Mouse (Mus musculus) megakaryocyte-erythroid progenitor cell, adult 5-6 weeks (primary cell): ENCODE data around the gene Tra2b. TPM values are rescaled to one million over a fixed set of nuclear protein-coding genes. Genes with fewer than 3 reads are reported as not detected.
"Not testable (repeated sequence)": the region's sequence is repeated elsewhere in the genome, so short reads cannot be mapped to it uniquely, and the experiment has no call there.

ENCODE experiments used
- ATAC-seq: replicated peaks from 2 replicates; pipeline ENCODE4 v1.8.0; 2016; ENCODE audit warnings: mild to moderate bottlenecking, inconsistent platforms; ENCODE audit not compliant: severe bottlenecking, poor library complexity, low FRiP score, low TSS enrichment
- total RNA-seq, 2 experiments: library from RNA; stranded (forward) in 1 of 2; stranded (reverse) in 1 of 2; fragments of 200-1000, 215-1000 nt in 1 of 2; fragments of >200 nt in 1 of 2; fragmentation: Nextera tagmentation in 1 of 2; gene quantifications; 2 replicates each; pipeline ENCODE4 v1.2.3; 2014 to 2017

Tra2b gene
- total RNA-seq (2014; fragmentation: Nextera tagmentation) (286 and 294 TPM in 2 replicates), total RNA-seq (2017) (749 and 863 TPM in 2 replicates)

DNA sequence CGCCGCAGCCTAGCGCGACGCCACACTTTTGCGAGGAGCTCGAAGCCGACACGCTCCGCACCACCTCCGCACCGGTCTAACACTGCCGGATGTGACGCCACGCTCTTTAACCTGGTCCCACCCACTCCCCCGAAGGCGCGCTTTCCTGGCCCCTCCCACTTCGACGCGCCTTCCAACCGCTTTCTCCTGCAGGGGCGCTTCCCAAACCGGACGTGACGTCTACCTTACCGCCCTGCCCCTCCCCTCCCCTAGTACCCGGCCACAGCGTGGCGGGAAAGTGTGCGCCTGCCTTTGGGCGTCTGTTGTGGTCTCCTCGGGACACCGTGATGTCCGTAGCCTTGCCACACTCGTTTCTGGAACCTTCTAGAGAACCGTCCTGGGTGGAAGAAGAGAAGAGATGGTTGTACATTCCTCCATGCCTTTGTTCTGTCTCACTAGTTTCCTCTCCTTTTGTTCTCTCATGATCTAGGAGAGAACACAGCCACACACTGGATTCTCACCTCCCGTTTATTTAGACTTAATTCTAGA lies at the start of gene Tra2b:
Gene Tra2b, minus strand, starts transcription at position 157 of the 528 bp plus-strand sequence.
- peak; percentile 94 for ATAC-seq

- ATAC-seq, result no peak; the same call in 1 of the 2 replicates
These were observed 44.8 kb upstream of the Tra2b start for GRCm38 (mm10) chr16:22310649-22311048.

GRCm38 (mm10) chr16:22302606-22303005 lies 36.8 kb upstream of the Tra2b start:
- ATAC-seq, result peak; percentile 78

DNA sequence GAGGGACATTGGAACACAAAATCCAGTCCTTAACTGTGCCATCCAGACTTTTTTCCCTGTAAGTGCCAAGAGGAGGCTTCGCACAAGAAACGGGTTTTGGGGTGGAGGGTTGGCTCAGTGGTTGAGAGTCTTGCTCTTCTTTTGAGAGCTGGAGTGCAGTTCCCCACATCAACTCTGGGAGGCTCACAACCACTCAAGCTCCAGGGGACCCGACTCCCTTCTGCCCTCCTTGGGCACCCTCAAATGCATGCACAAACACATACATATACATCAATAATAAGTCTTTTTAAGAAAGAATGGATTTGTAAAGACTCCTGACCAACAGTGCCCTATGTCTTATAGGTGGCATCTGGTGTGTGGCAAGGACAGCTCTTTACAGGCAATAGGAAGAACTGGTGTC lies 35.6 kb upstream of the Tra2b start:
- ATAC-seq, result no peak

DNA sequence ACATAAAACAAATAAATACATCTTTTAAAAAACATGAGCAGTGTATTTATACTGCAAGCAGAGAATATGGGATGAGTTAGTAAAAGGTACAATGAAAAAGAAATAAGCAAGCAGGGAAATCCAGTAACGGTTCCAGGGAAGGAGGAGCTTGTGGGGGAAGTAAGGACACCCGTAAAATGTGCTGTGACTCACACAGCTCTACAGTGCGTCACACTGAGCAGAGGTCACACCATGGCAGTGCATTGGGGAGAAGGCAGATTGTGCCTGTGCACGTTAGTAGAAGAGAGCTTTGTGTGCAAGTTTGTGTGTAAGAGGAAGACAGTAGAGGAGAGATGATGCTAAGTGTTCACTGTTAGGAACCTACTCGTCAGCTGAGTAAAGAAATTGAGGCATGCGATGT lies 31.1 kb upstream of the Tra2b start:
- no peak for ATAC-seq

DNA sequence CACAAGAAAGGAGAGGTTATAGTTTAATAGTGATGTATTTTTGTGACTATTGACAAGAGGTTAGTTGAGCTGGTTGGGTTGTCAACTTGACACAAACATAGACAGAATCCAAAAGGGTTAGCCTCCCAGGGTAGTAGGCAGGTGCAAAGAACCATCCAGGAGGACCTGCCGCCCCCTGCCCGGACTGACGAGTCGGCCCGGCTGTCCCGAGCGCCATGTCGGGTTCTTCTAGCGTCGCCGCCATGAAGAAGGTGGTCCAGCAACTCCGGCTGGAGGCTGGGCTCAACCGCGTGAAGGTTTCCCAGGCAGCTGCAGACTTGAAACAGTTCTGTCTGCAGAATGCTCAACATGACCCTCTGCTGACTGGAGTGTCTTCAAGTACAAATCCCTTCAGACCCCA lies 29.0 kb upstream of the Tra2b start:
- ATAC-seq, result not testable (repeated sequence)

GRCm38 (mm10) chr16:22293600-22293999 lies 27.8 kb upstream of the Tra2b start:
- ATAC-seq, result peak; percentile 65; the same call in 1 of the 2 replicates

GRCm38 (mm10) chr16:22292394-22292793 lies 26.6 kb upstream of the Tra2b start:
- ATAC-seq, result no peak

DNA sequence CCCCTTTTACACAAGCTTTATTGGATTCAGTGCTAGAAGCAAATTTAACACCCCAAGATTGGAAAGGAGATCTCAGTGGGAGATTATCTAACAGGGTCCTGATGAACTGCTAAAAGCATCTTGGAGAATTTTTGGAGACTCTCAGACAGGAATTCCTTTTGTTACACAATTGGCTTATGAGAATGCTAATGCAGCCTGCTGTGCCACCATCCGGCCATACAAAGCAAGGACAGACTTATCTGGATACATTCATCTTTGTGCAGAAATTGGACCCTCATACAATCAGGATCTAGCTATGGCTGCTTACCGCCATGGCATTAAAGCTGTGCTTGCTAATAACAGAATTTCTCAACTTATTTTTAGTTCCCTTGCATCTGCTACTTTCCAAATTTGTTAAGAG lies 23.8 kb upstream of the Tra2b start:
- no peak for ATAC-seq

DNA sequence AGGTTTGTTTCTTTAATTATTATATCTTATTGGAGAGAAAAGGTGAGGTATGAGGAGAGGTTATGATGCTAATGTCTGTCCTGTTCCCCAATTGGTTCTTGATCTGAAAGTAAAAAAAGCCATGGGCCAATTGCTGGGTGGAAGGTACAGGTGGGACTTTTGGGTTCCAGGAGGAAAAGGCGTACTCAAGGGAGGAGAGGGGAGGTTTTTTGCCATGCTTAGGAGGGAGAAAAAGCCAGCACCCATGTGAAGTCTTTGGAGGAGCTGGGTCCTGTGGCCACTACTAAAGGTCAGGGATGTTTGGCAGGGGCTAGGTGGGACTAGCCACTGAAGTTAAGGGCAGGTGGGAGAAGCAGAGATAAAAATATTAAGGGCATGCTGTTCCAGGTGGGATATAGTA lies 21.2 kb upstream of the Tra2b start:
- no peak for ATAC-seq

- no peak for ATAC-seq
These were observed 10.7 kb upstream of the Tra2b start for GRCm38 (mm10) chr16:22276536-22276935.

DNA sequence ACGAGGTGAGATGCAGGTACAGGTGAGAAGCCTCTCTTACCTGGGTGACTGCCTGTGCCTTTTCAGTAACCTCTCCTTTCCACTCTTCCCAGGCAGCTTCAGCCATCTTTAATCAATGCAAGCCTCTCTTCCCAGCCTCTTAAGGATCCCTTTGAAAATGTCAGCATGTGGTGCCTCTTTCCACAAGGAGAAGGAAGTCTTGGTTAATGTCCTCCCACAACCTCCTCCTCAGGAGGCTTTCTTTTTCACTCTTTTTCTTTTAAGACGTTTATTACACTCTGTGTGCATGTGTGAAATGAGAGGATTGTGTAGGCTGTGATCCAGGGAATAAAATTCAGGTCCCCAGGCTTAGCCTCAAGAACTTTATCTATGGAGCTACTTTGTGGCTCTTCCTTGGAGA lies 9.3 kb upstream of the Tra2b start:
- no peak for ATAC-seq

DNA sequence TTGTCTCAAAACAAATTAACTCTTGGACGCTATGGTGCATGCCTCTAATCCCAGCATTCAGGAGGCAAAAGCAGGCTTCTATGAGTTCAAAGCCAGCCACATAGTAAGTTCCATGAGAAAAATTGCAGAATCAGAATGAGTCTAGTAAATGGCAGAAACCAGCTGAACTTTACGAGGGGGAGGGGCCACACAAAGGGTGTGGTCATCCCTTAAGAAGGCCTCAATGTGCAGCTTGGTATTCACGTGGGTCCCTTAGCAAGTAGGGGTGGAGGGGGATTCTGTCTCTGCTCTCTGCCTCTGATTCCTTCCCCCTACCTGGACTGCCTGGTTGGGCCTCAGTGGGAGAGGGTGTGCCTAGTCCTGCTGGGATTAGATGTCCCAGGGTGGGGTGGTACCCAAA lies 4.7 kb upstream of the Tra2b start:
- ATAC-seq, result no peak

- ATAC-seq, result no peak; the same call in 1 of the 2 replicates
These were observed 579 bp upstream of the Tra2b start for GRCm38 (mm10) chr16:22266384-22266783.

GRCm38 (mm10) chr16:22264962-22265848 lies 600 bp downstream of the Tra2b start:
- peak; percentile 40 for ATAC-seq

DNA sequence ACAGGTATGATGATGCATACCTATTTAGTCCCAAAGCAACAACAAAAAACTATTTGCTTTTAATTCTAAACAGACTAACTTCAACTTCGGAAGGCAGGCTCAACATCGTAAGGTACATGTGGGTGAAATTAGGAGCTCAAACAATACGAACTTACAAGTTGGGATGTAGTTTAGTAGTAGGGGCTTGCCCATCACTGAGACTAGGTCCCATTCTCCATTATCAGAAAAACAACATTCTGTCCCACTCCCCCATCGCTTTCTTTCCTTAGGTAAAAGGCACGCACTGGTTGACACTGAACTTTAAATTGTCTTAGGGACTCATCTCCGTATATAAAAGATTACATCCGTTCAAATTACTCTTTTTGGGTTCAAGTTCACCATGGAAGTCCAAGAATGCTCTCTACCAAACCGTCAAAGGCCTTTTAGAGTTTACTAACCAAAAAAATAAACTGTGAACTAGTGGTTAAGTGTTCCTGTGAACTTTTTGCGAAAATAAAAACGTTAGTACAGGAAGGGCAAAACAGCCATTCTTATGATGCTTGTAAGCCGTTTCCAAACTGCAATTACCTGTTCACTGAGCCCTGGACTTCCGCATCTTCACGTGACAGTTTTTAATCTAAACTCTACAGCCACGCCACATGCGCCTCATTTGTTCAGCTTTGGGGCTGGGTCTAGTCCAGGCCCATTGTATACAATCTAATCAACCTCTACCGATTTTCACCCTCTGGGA lies 1.4 kb downstream of the Tra2b start:
- ATAC-seq, result 0 out of 2 replicates have a peak, but pooled peaks have one; percentile 6

- no peak for ATAC-seq
These were observed 2.7 kb downstream of the Tra2b start for GRCm38 (mm10) chr16:22263124-22263523.

- ATAC-seq, result no peak
These were observed 4.2 kb downstream of the Tra2b start for GRCm38 (mm10) chr16:22261563-22261962.

DNA sequence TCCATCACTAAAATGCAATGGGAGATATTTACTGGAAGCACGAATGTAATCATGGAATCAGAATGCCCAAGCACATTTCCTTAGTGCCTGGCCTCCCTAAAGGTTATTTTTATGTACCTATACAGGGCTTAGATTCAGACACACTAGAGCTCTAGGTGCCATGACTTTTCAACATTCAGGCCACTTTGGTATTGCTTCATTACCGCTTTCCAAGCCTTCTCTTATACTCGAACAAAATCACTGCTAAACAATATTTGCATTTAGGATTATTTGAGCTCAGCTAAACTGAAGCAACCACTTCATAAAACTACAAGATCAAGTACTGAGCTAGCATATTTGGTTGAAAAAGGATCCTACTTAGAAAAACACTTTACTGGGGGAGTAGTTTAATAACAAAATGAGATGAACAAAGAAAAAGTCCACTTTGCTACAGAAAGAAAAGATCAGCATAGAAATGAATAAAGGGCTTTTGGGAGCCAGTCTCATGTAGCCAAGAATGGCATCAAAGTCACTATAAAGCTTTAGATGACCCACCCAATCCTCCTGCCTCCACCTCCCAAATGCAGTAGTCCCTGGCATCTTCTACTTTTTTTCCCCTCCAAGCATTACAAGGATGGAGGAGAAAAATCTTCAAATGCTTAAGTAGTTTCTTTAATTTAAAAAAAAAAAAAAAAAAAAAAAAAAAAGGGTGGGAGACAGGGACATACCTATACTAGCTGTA lies 5.2 kb downstream of the Tra2b start:
- no peak for ATAC-seq

DNA sequence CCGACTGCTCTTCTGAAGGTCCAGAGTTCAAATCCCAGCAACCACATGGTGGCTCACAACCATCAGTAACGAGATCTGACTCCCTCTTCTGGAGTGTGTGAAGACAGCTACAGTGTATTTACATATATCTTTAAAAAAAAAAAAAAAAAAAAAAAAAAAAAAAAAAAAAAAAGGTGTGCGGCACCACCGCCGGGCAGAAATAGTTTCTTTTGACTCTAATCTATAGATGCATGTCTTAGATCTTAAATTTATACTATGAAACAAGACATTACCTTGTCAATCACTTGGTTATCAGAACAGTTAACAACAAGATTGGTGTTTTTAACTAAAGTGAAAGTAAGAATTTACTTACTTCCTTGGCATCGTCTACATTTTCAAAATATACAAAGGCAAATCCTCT lies 13.6 kb downstream of the Tra2b start:
- not testable (repeated sequence) for ATAC-seq
